Mouse (Mus musculus) olfactory bulb, adult 2 months (tissue): ENCODE results near the gene Hsp90ab1. TPM values are rescaled to one million over a fixed set of nuclear protein-coding genes. Genes with fewer than 3 reads are reported as not detected.

Experiments
- H3K27ac ChIP-seq: fragments of 200-500 bp; 2 replicates; pipeline ENCODE4 v1.5.1; 2012; ENCODE audit warnings: low read depth, low read length; ENCODE audit not compliant: insufficient read depth
- H3K4me1 ChIP-seq: fragments of 200-500 bp; 2 replicates; pipeline ENCODE4 v1.6.1; 2012; ENCODE audit warnings: low read length; ENCODE audit not compliant: control insufficient read depth, insufficient read depth
- H3K4me3 ChIP-seq: fragments of 200-500 bp; 2 replicates; pipeline ENCODE4 v1.5.1; 2012; ENCODE audit warnings: mild to moderate bottlenecking, low read depth, low read length, moderate library complexity; ENCODE audit not compliant: insufficient read depth
- CTCF ChIP-seq: fragments of 200-500 bp; IDR thresholded peaks from 2 replicates; pipeline ENCODE4 v1.5.1; 2012; ENCODE audit warnings: low read depth, mild to moderate bottlenecking, low read length, moderate library complexity; ENCODE audit not compliant: insufficient read depth
- POLR2A ChIP-seq: fragments of 200-500 bp; IDR thresholded peaks from 2 replicates; pipeline ENCODE4 v1.6.1; 2012; ENCODE audit warnings: mild to moderate bottlenecking, low read depth, low read length, moderate library complexity; ENCODE audit not compliant: insufficient read depth
- WGBS: fragments of 180-500 bp; shearing (Covaris S2); methylation state at CpG from one replicate; pipeline ENCODE4 v1.1.7; 2018; 5-methylcytosine and 5-hydroxymethylcytosine counted together
- polyA plus RNA-seq: library from polyadenylated mRNA; stranded (reverse); fragments of >200 nt; gene quantifications from 2 replicates; pipeline ENCODE4 v1.2.4, GENCODE M21; 2012; ENCODE audit warnings: low replicate concordance; ENCODE audit not compliant: missing spikeins, insufficient read depth, insufficient read length

The Hsp90ab1 gene
- polyA plus RNA-seq, 1 experiment = 1,562 TPM

DNA sequence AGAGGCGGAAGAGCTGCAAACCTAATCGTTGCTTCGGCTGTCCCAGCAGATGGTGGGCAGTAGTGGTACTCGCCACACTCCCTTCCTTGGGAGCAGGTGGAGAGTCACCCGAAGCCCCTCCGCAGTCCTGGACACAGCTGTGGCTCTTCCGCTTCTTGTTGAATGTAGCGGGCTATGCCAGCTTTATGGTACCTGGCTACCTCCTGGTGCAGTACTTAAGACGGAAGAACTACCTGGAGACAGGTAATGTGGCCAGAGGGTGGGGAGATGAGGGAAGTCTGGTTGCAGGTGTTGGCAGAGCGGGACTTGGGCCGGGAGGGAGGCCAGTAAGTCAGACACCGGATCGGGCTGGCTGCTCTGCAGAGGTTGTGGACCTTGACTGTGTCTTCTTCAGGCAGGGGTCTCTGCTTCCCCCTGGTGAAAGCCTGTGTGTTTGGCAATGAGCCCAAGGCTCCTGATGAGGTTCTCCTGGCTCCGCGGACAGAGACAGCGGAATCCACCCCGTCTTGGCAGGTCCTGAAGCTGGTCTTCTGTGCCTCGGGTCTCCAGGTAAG lies 8.5 kb downstream of the Hsp90ab1 start:
- TF ChIP-seq CTCF (no peak), POLR2A (no peak)
- Histone ChIP-seq H3K27ac (no peak overlapping the region), H3K4me3 (peak overlapping the region; percentile 90), H3K4me1 (peaks cover 13% of the 10 kb centered on the region)
- 10% methylated on average over 18 of the region's 18 CpGs for WGBS

DNA sequence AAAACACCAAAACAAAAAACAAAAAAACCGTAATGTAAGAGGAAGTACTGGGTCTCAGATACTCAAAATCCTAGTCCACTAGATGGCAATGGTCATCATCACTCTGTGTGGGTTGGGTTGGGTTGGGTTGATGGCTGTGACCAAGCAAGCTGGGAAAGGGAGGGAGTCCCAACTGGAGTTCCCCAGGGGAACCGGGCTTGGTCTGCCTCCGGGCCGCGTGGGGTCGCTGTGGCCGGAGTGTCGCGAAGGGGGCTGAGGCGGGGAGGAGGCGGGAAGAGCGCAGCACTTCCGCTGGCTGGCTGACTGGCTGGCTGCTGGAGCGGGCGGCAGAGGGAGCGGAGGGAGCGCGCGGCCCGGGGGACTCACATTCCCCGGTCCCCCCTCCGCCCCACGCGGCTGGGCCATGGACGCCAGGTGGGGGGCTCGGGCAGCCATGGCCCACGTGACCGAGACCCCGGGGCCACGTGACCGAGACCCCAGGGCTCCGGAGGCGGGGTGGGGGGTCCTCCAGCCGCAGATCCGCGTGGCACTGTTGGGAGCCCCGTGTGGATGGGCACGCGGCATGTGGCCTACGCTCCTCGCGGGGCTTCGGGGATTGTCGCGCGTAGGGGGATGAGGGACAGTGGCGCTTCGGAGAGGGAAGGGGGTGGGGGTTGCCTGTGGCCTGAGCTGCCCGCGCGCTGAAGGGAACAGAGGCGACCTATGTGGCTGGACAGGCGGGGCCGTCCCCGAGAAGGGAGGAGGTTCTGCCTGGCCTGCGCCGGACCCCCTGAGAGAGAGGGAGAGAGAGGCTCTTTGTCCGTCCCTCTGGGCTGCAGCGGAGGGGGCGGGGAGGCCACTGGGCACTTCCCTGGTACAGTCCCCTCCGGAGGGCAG lies 9.2 kb downstream of the Hsp90ab1 start, which contains the start of gene Slc35b2:
TSS of gene Slc35b2 (plus strand) at position 220 of the 876 bp plus-strand sequence.
- under 1% methylated on average over 57 of the region's 61 CpGs for WGBS
- peaks cover 11% of the 10 kb centered on the region for H3K4me1 ChIP-seq
- TF ChIP-seq CTCF (peak; percentile 84), POLR2A (peak; percentile 69; the same call in 1 of the 2 replicates)
- 0 out of 2 replicates have a peak within 1 kb of the TSS, but pooled peaks have one; percentile 6 for H3K27ac ChIP-seq
- peak within 1 kb of the TSS; percentile 90 for H3K4me3 ChIP-seq

DNA sequence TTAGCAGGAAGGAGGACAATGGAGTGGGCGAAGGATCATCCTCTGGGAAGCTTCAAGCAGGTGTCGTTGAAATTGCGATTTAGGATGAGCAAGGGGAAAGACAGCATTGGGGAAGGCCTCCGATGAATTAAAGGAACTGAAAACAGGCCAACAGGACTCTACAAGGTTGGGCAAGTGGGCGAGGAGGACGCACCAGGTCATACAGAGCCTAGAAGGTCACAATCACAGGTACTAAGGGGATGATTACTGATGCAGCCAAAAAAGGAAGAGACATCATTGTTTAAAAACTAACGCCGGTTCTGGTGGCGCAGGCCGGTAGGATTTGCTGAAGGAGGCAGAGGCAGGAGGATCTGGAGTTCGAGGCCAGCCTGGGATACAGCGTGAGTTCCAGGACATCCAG lies 9.9 kb downstream of the Hsp90ab1 start:
- TF ChIP-seq CTCF = no peak
- no peak for TF ChIP-seq POLR2A
- Histone ChIP-seq H3K27ac (no peak overlapping the region), H3K4me1 (peaks cover 11% of the 10 kb centered on the region), H3K4me3 (no peak overlapping the region)
- WGBS = 77% methylated on average over 12 of the region's 12 CpGs

DNA sequence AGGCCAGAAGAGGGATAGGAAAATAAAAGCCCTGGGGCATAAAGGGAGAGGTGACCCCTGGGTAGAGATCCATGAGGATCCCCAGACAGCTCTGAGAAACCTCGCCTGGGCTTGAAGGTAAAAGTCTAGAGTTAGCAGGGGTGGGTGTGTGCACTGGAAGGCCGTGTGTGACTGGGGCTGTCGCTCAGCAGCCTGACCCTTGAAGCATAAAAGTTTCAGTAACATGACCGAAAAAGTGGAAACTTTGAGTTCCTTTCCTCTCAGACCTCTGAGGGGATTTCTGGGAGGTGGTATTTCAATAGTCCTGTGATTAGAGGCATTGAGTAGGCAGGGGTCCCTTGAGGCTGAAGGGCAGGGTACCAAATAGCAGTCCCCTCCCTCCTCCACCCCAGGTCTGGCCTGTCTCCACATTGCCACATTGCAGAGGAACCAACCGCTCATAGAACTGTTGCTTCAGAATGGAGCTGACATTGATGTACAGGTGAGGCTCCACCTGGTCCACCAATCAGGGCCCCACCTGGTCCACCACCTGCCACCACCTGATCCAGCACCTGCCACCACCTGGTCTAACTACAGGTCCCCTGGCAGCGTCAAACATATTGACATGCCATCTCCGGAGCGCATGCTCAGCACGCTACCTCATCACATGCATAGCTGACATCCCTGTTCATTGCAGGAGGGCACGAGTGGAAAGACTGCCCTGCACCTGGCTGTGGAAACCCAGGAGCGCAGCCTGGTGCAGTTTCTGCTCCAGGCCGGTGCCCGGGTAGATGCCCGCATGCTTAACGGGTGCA lies 13.1 kb downstream of the Hsp90ab1 start:
- no peak for TF ChIP-seq CTCF
- TF ChIP-seq POLR2A = no peak
- H3K27ac ChIP-seq = no peak overlapping the region
- 89% methylated on average over 15 of the region's 15 CpGs for WGBS

DNA sequence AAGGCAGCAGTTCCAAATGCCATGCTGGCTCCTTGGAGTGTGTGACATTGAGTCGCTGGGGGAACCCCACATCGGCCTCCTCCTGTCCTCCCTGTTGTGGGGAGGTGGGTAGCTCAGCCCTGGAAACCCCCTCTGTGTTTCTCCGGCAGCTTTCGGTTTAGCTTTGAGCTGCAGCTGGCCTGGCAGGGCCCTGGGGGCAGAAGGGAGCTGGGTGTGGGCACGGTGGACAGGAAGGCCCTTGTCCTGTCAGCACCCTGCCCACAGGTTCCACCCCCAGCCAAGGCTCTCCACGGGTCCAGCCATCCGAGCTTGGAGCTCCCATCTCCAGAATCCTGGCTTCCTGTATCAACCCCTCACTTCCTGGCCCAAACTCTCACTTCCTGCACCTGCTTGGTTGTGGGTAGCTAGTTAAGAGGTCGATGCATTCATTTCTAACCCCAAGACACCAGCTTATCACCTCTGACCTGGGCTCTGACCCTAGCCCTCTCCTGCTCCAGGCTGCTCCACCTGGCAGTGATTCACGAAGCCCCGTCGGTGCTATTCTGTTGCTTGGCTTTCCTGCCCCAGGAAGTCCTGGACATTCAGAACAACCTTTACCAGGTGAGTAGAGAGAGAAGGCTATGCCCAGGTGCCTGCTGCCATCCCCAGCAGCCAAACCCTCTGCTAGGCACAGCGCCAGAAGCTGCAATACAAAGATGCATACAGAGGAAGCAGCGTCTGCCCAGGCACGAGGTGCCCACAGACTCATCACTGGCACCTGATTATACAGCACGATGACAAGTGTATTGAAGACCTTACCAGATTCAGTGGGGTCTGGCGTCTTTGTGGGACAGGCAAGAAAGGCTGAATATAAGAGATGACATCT lies 14.8 kb downstream of the Hsp90ab1 start:
- Histone ChIP-seq H3K4me3 (no peak overlapping the region), H3K27ac (no peak overlapping the region), H3K4me1 (peaks cover 12% of the 10 kb centered on the region; the same call in 1 of the 2 replicates)
- 71% methylated on average over 16 of the region's 16 CpGs for WGBS
- no peak for TF ChIP-seq CTCF
- no peak for TF ChIP-seq POLR2A

More for the DNA sequence above, 13.1 kb downstream of the Hsp90ab1 start:
- no peak overlapping the region for H3K4me3 ChIP-seq
- H3K4me1 ChIP-seq = peaks cover 18% of the 10 kb centered on the region

DNA sequence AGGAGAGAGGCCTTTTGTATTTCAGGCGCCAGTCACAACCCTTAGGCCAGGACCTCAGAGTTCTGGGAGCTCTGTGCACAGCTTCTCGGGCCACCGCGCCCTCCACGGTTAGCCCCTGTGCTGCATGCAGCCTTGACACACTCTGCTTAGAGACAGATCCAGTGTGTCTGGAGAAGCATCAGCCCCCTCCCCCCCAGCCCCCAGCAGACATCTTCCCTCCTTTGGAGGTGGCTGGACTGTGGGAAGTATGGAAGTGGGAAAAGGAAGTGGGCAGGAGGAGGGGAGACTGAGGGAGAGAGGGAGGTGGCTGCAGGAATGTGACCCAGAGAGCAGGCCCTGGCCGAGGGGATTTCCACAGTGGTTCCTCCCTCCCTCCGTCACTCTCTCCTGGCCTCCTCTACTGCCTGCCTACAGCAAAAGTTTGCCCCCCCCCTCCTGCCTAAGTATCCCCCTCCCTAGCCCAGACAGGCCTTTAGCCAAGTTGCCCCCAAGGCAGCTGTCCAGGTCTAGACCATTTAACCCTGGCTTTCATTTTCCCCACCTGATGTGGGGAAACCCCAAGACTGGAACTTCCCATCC lies 15.7 kb downstream of the Hsp90ab1 start:
- TF ChIP-seq POLR2A (no peak), CTCF (no peak)
- H3K4me3 ChIP-seq = no peak overlapping the region
- 86% methylated on average over 7 of the region's 7 CpGs for WGBS
- H3K4me1 ChIP-seq = peaks cover 12% of the 10 kb centered on the region; the same call in 1 of the 2 replicates
- no peak overlapping the region for H3K27ac ChIP-seq

DNA sequence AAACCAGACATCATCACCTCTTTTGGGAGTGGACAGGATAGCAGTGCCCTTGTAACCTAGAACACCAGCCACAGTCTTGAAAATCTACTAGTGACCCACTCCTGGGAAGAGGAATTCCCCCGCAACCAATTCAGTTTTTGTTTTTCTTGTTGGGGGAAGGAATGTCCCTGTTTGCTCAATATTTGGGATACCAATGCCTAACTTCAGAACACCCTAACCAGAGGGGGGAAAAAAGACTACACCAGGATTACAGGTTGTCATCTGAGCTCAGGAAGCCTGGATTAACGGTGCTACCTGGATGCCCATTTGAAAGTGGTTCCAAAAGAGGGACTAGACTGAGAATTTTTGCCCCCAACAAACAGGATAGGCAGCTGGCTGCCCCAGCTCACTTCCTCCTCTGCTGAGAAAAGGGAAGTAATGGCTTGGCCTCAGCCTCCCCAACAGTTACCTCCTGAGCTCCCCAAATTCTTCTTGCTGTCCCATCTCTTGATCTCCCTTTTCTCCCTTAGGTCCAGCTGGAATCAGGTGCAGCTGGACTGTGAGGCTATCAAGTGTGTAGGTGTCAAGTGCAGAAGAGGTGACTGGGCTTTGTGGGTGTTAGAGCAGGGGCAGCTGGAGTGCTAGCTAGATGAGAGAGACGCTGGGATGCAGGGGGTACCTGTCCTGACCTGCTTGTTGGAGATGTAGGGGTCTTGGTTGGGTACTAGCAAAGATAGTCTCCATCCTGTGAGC lies 16.4 kb downstream of the Hsp90ab1 start:
- no peak for TF ChIP-seq CTCF
- no peak for TF ChIP-seq POLR2A
- 68% methylated on average over 3 of the region's 3 CpGs for WGBS

More for the DNA sequence above, 16.4 kb downstream of the Hsp90ab1 start:
- H3K4me3 ChIP-seq = no peak overlapping the region
- H3K27ac ChIP-seq = no peak overlapping the region
- H3K4me1 ChIP-seq = peaks cover 15% of the 10 kb centered on the region
